Mouse (Mus musculus): ENCODE measurements around the gene Gm5617.
A peak's percentile ranks its signal among the peaks of the same experiment; 100 is the strongest.
"Not testable (repeated sequence)": the region's sequence is repeated elsewhere in the genome, so short reads cannot be mapped to it uniquely, and the experiment has no call there.

Gene Gm5617

GRCm38 (mm10) chr9:48501192-48501591 lies 6.0 kb downstream of the Gm5617 start:
- no peak for DNase-seq (ENCODE audit: low spot score in 2 of 2)

- no peak for DNase-seq (ENCODE audit: low spot score in 2 of 2)
Observed at GRCm38 (mm10) chr9:48503001-48503400, 7.8 kb downstream of the Gm5617 start.

- no peak for DNase-seq (ENCODE audit: low spot score in 2 of 2)
Observed at GRCm38 (mm10) chr9:48504741-48505365, 9.6 kb downstream of the Gm5617 start.

GRCm38 (mm10) chr9:48510134-48510533 lies 14.9 kb downstream of the Gm5617 start:
- DNase-seq (ENCODE audit: low spot score in 2 of 2): no peak

- peak in 1 of 2 experiments; percentile 22 for DNase-seq (ENCODE audit: low spot score in 2 of 2)
Observed at GRCm38 (mm10) chr9:48515332-48515731, 20.1 kb downstream of the Gm5617 start.

GRCm38 (mm10) chr9:48516615-48517371 lies 21.6 kb downstream of the Gm5617 start:
- no peak for DNase-seq (ENCODE audit: low spot score in 2 of 2)

- DNase-seq (ENCODE audit: low spot score in 2 of 2): no peak
Observed at GRCm38 (mm10) chr9:48517372-48518130, 22.3 kb downstream of the Gm5617 start.

GRCm38 (mm10) chr9:48520405-48520804 lies 25.2 kb downstream of the Gm5617 start:
- not testable (repeated sequence) for DNase-seq (ENCODE audit: low spot score in 2 of 2)

- DNase-seq (ENCODE audit: low spot score in 2 of 2): no peak
Observed at GRCm38 (mm10) chr9:48525566-48525965, 30.3 kb downstream of the Gm5617 start.

- no peak for DNase-seq (ENCODE audit: low spot score in 2 of 2)
Observed at GRCm38 (mm10) chr9:48526520-48526919, 31.3 kb downstream of the Gm5617 start.

GRCm38 (mm10) chr9:48531294-48531693 lies 36.1 kb downstream of the Gm5617 start:
- DNase-seq (ENCODE audit: low spot score in 2 of 2): no peak

- no peak for DNase-seq (ENCODE audit: low spot score in 2 of 2)
Observed at GRCm38 (mm10) chr9:48532203-48532602, 37.0 kb downstream of the Gm5617 start.

- DNase-seq (ENCODE audit: low spot score in 2 of 2): no peak
Observed at GRCm38 (mm10) chr9:48532730-48533129, 37.5 kb downstream of the Gm5617 start.

- DNase-seq (ENCODE audit: low spot score in 2 of 2): no peak
Observed at GRCm38 (mm10) chr9:48536414-48536813, 41.2 kb downstream of the Gm5617 start.

- DNase-seq (ENCODE audit: low spot score in 2 of 2): not testable (repeated sequence)
Observed at GRCm38 (mm10) chr9:48537616-48538015, 42.4 kb downstream of the Gm5617 start.

GRCm38 (mm10) chr9:48538044-48538645 lies 42.9 kb downstream of the Gm5617 start:
- peak; percentile 27 to 29 for DNase-seq (ENCODE audit: low spot score in 2 of 2)

GRCm38 (mm10) chr9:48538688-48539087 lies 43.4 kb downstream of the Gm5617 start:
- no peak for DNase-seq (ENCODE audit: low spot score in 2 of 2)

All from spleen, postnatal 36 days (tissue).